Mouse (Mus musculus): ENCODE results near the gene Khk.

DNA sequence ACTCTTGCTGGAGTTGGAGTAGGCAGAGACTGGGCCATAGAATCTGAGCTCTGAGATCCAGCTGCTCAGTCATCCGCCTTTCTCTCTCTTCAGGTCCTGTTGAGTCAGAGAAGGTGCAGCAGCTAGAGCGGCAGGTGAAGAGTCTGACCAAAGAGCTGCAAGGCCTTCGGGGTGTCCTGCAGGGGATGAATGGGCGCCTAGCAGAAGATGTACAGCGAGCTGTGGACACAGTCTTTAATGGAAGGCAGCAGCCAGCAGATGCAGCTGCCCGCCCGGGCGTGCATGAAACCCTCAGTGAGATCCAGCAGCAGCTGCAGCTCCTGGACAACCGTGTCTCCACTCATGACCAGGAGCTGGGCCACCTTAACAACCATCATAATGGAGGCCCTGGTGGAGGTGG lies 4.4 kb upstream of the Khk start:
- TF ChIP-seq CTCF (conservative IDR thresholded peaks at IDR 0.05; ENCODE audit: low read length) (no peak), NANOG (IDR thresholded peaks at IDR 0.05; ENCODE audit: borderline replicate concordance, low read length) (no peak)

Measured in E14TG2a.4 (cell line).